Mouse (Mus musculus) stomach, adult 2 months (tissue): ENCODE data around the gene Exosc6. TPM values are rescaled to one million over a fixed set of nuclear protein-coding genes. Genes with fewer than 3 reads are reported as not detected.

Source experiments
- polyA plus RNA-seq: library from polyadenylated mRNA; depleted of rRNA; stranded (reverse); fragments of >200 nt; gene quantifications from 2 replicates; pipeline ENCODE4 v1.2.3, GENCODE M21; 2012; rRNA removed

The Exosc6 gene
- 7.4 and 26.5 TPM in 2 replicates for polyA plus RNA-seq

DNA sequence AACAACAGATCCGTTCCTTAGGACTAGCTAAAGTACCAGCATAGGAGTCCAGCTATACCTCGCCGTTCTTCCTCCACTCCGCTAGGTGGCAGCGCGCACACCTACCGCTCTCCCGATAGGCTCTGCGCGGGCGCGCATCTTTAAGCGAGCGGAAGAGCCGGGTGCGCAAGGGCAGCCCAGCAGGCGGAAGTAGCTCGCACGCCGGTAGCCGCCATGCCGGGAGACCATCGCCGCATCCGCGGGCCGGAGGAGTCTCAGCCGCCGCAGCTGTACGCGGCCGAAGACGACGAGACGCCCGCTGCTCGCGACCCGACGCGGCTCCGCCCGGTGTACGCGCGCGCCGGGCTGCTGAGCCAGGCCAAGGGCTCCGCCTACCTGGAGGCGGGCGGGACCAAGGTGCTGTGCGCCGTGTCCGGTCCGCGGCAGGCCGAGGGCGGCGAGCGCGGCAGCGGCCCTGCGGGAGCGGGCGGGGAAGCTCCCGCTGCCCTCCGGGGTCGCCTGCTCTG, at the start of gene Exosc6:
TSS of gene Exosc6 (plus strand) at position 182 of the 506 bp plus-strand sequence.

DNA sequence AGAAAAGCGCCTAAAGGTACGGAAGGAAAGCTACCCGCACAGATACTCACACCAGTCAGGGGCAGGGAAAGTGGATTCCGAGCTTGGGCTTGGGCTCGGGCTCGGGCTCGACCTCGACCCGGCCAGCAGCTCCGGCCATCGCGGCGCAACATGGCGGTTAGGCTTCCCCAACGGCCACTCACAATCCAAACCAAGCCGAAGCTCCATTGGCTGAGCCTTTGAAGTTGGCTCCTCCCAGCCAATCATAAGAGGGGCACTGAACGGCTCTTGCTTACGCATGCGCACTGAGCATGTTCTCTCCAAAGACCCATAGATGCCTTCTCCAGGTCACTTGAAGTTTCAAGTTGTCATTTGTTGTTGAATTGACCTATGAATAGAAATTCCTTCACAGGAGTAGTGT, 24.6 kb upstream of the Exosc6 start, which contains the start of gene Ddx19b:
TSS of gene Ddx19b (minus strand) at position 180 of the 400 bp plus-strand sequence.

DNA sequence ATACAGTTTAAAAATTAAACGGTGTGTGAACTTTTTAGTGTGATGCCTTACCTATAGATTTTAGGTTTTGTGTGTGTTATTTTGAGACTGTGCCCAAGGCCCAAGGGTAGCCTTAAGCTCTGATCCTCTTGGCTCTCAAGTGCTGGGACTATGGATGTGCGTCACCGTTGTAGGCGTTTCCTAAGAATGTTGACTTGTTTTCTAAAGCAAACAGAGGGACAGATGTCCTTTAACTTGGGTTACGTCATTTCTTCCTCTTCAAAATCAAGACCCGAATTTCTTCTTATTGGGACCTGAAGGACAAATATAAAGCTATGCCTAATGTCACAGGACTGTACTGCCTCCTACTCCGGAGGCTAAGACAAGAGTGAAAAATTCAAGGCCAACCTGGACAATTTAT, 23.2 kb upstream of the Exosc6 start, which contains the start of gene Aars:
TSS of gene Aars (plus strand) at position 229 of the 400 bp plus-strand sequence.

DNA sequence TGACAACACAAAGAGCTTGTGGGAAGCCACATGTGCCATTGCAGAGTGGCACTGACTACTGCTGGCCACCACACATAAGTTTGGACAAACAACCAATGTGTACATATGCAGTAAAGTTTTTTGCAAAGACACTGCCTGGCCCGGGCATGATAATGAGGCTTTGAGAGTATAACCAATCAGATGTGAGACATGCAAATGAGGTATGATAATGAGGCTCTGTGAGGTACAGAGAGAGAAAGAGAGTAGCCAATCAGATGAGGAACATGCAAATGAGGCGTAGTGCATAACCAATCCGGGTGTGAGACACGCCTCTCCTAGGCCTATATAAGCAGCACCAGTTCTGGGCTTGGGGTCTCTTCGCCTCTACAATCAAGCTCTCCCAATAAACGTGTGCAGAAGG, 36.2 kb downstream of the Exosc6 start, which contains the start of gene Clec18a:
TSS of gene Clec18a (minus strand) at position 101 of the 400 bp plus-strand sequence.

DNA sequence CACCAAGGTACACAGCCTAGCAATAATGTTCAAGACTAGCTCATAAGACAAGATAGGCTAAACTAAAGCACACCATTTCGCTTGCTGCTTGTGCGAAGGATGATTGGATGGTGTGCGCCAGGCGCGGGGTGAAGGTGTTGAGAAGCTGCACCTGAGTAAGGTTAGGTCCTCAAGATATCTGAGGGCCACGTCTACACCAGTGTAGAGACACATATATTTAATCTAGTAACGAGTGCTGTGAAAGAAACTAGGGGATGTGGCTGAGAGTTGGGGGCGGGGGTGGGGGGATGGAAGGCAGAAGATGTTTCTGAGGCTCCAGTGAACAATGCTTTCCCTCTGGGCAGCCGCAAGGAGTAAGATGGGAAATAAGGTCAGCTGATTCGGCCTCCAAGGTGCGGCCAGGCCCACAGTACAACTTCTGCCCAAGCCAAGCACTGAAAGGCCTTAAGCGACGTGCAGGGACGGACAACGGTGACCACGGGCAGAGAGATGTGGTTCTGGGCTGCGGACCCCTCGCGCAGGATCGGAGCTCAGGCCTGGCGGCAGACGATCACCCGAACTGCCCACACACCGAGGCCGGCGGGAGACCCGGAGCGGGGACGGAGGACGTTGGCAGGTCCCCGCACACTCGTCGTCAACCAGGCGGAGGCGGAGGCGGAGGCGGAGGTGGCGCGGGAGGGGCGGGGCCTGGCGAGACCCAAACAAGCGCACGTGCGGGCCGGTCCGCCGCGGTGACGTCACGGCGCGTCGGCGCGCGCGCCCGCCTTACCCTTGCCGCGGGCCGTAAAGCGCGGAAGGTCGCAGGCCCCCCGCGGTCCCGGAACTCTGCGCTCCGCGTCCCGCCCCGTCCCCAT, 38.0 kb downstream of the Exosc6 start, which contains the start of gene Pdpr:
TSS of gene Pdpr (plus strand) at position 766 of the 854 bp plus-strand sequence.

Other genes with a start within 250 kb of the Exosc6 start
- 8.0 and 9.6 TPM in 2 replicates for gene Cog4, start 209.7 kb upstream of the Exosc6 start, polyA plus RNA-seq
- 5.5 and 8.7 TPM in 2 replicates for gene Sf3b3, start 209.6 kb upstream of the Exosc6 start, polyA plus RNA-seq
- gene Fuk, start 153.9 kb upstream of the Exosc6 start, polyA plus RNA-seq = 12.2 and 12.8 TPM in 2 replicates
- gene St3gal2, start 136.4 kb upstream of the Exosc6 start, polyA plus RNA-seq = 6.4 and 10.0 TPM in 2 replicates
- 7.9 and 8.3 TPM in 2 replicates for gene Ddx19a, start 58.5 kb upstream of the Exosc6 start, polyA plus RNA-seq
- 0.42 and 1.1 TPM in 2 replicates for gene Ddx19b, start 24.6 kb upstream of the Exosc6 start, polyA plus RNA-seq
- gene Aars, start 23.2 kb upstream of the Exosc6 start, polyA plus RNA-seq = 10.6 and 13.0 TPM in 2 replicates
- gene Clec18a, start 36.1 kb downstream of the Exosc6 start, polyA plus RNA-seq = not detected in 2 replicates
- 2.5 and 3.4 TPM in 2 replicates for gene Pdpr, start 38.3 kb downstream of the Exosc6 start, polyA plus RNA-seq
- gene Glg1, start 202.9 kb downstream of the Exosc6 start, polyA plus RNA-seq = 10.2 and 12.0 TPM in 2 replicates
- 1.9 and 2.4 TPM in 2 replicates for gene Rfwd3, start 243.9 kb downstream of the Exosc6 start, polyA plus RNA-seq